Mouse (Mus musculus): Measurements from ENCODE around the gene Csf1. TPM values are rescaled to one million over a fixed set of nuclear protein-coding genes. Genes with fewer than 3 reads are reported as not detected.

The Csf1 gene
- polyA plus RNA-seq, 1 experiment = 10.7 TPM

DNA sequence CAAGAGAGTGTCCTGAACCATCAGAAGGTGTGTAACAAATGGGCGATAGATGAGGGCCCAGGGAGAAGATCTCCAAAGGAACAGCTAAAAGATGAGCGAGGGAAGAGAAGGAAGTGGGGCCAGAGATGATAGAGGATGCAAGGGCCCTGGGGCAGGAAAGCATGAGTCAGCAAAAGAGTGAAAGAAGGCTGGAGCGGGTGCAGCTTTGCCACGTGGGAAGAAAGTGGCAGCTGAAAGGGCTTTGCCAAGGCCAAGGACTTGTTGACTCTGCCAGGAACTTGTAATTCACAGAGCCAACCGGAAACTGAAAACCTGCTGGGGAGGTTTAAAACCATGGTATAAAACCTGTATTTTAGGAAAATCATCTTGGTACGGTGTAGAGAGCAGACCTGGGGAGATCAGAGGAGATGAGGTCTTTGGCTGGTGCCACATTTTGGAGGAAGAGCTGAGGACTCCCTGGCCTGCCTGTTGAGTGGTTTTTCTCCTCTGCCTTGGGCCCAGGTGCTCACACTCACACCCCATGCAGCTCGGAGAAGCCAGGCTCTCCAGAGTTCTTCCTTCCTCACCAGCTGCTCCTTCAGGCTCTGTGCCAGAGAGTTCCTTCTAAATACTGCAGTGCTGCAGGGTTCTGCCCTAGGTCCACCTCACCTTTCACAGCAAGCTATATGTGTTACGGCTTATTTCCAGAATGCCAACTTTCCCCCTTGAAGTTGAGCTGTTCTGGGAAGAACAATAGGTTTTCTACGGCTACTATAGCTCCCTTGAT is 9.3 kb downstream of the Csf1 start:
- no peaks in the 10 kb centered on the region for H3K4me1 ChIP-seq (ENCODE audit: control insufficient read depth, insufficient read depth, low read length)
- H3K27me3 ChIP-seq (replicated peaks; ENCODE audit: control insufficient read depth, insufficient read depth, low read length) = no peaks in the 10 kb centered on the region
- WGBS = 66% methylated on average over 9 of the region's 9 CpGs
- H3K27ac ChIP-seq (ENCODE audit: insufficient read depth, low read depth, low read length) = no peak overlapping the region
- DNase-seq = no peak
- TF ChIP-seq POLR2A (IDR thresholded peaks at IDR 0.05; ENCODE audit: low read depth, low read length) (no peak), CTCF (conservative IDR thresholded peaks at IDR 0.05; ENCODE audit: insufficient read depth, insufficient read length, low read depth, low read length) (no peak)
- H3K4me3 ChIP-seq (ENCODE audit: insufficient read depth, low read depth, low read length) = no peak overlapping the region
- no peaks in the 10 kb centered on the region for H3K36me3 ChIP-seq (ENCODE audit: control insufficient read depth, insufficient read depth, low read length)

- Histone ChIP-seq H3K36me3 (ENCODE audit: control insufficient read depth, insufficient read depth, low read length) (no peaks in the 10 kb centered on the region), H3K4me3 (ENCODE audit: insufficient read depth, low read depth, low read length) (no peak overlapping the region), H3K27ac (ENCODE audit: insufficient read depth, low read depth, low read length) (no peak overlapping the region), H3K27me3 (replicated peaks; ENCODE audit: control insufficient read depth, insufficient read depth, low read length) (no peaks in the 10 kb centered on the region), H3K4me1 (ENCODE audit: control insufficient read depth, insufficient read depth, low read length) (no peaks in the 10 kb centered on the region)
- peak; percentile 26 for DNase-seq
- no peak for TF ChIP-seq POLR2A (IDR thresholded peaks at IDR 0.05; ENCODE audit: low read depth, low read length)
- no peak for TF ChIP-seq CTCF (conservative IDR thresholded peaks at IDR 0.05; ENCODE audit: insufficient read depth, insufficient read length, low read depth, low read length)
- 81% methylated on average over 4 of the region's 4 CpGs for WGBS
These were observed 10.8 kb downstream of the Csf1 start for GRCm38 (mm10) chr3:107749446-107749845.

GRCm38 (mm10) chr3:107748260-107748955 is 11.9 kb downstream of the Csf1 start:
- TF ChIP-seq CTCF (conservative IDR thresholded peaks at IDR 0.05; ENCODE audit: insufficient read depth, insufficient read length, low read depth, low read length) (peak; percentile 47), POLR2A (IDR thresholded peaks at IDR 0.05; ENCODE audit: low read depth, low read length) (no peak)
- 0 out of 2 replicates have a peak, but pooled peaks cover 7% of the 10 kb centered on the region for H3K4me1 ChIP-seq (ENCODE audit: control insufficient read depth, insufficient read depth, low read length)
- no peaks in the 10 kb centered on the region for H3K27me3 ChIP-seq (replicated peaks; ENCODE audit: control insufficient read depth, insufficient read depth, low read length)
- no peak overlapping the region for H3K27ac ChIP-seq (ENCODE audit: insufficient read depth, low read depth, low read length)
- no peak overlapping the region for H3K4me3 ChIP-seq (ENCODE audit: insufficient read depth, low read depth, low read length)
- no peaks in the 10 kb centered on the region for H3K36me3 ChIP-seq (ENCODE audit: control insufficient read depth, insufficient read depth, low read length)
- 87% methylated on average over 14 of the region's 14 CpGs for WGBS
- DNase-seq = no peak

GRCm38 (mm10) chr3:107746026-107746425 is 14.2 kb downstream of the Csf1 start:
- Histone ChIP-seq H3K27me3 (replicated peaks; ENCODE audit: control insufficient read depth, insufficient read depth, low read length) (no peaks in the 10 kb centered on the region), H3K4me3 (ENCODE audit: insufficient read depth, low read depth, low read length) (no peak overlapping the region), H3K36me3 (ENCODE audit: control insufficient read depth, insufficient read depth, low read length) (no peaks in the 10 kb centered on the region), H3K4me1 (ENCODE audit: control insufficient read depth, insufficient read depth, low read length) (0 out of 2 replicates have a peak, but pooled peaks cover 12% of the 10 kb centered on the region), H3K27ac (ENCODE audit: insufficient read depth, low read depth, low read length) (no peak overlapping the region)
- 81% methylated on average over 3 of the region's 3 CpGs for WGBS
- DNase-seq = no peak
- TF ChIP-seq POLR2A (IDR thresholded peaks at IDR 0.05; ENCODE audit: low read depth, low read length) (no peak), CTCF (conservative IDR thresholded peaks at IDR 0.05; ENCODE audit: insufficient read depth, insufficient read length, low read depth, low read length) (no peak)

DNA sequence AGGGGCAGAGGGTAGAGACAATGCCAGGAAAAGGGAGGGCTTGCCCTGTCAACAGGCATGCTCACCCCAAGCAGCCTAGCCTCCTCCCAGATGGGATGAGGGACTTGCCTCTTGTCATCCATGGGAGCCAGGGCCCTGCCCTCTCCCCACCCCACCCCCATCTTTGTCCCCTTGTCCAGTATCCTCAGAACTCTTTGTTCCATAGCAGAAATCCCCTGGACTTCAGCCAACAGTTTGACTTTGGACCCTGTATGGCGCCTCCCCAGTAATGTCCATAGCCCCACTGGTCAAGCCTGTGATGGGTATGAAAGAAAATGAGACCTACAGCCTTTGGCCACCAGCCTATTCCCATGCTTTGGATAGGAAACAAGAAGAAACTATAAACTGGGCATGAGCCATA is 16.6 kb downstream of the Csf1 start:
- H3K4me1 ChIP-seq (ENCODE audit: control insufficient read depth, insufficient read depth, low read length) = 0 out of 2 replicates have a peak, but pooled peaks cover 12% of the 10 kb centered on the region
- no peak overlapping the region for H3K4me3 ChIP-seq (ENCODE audit: insufficient read depth, low read depth, low read length)
- TF ChIP-seq CTCF (conservative IDR thresholded peaks at IDR 0.05; ENCODE audit: insufficient read depth, insufficient read length, low read depth, low read length) (no peak), POLR2A (IDR thresholded peaks at IDR 0.05; ENCODE audit: low read depth, low read length) (no peak)
- no peaks in the 10 kb centered on the region for H3K36me3 ChIP-seq (ENCODE audit: control insufficient read depth, insufficient read depth, low read length)
- no peak overlapping the region for H3K27ac ChIP-seq (ENCODE audit: insufficient read depth, low read depth, low read length)
- WGBS = 46% methylated on average over 1 of the region's 1 CpGs
- peak; percentile 44 for DNase-seq
- H3K27me3 ChIP-seq (replicated peaks; ENCODE audit: control insufficient read depth, insufficient read depth, low read length) = no peaks in the 10 kb centered on the region

DNA sequence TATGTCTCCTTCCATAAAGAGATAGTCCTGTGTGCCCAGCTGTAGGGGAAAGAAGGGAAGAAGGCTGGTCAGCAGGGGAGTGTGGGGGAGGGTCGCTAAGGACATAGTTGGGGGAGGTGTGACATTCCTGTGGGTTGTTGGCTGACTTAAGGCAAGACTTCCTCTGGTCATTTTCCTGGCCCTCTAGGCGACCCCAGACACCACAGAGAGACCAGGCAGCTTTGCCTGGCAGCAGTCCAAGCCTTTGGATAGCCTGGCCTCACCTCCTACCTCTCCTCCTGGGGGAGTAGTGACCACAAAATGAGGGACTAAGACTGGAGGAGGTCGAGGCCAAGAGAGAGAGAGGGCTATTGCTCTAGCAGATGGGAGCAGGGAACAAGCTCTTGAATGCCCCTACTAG is 17.2 kb downstream of the Csf1 start:
- no peak overlapping the region for H3K4me3 ChIP-seq (ENCODE audit: insufficient read depth, low read depth, low read length)
- peak; percentile 56 for DNase-seq
- 0 out of 2 replicates have a peak, but pooled peaks cover 12% of the 10 kb centered on the region for H3K4me1 ChIP-seq (ENCODE audit: control insufficient read depth, insufficient read depth, low read length)
- H3K36me3 ChIP-seq (ENCODE audit: control insufficient read depth, insufficient read depth, low read length) = no peaks in the 10 kb centered on the region
- no peak overlapping the region for H3K27ac ChIP-seq (ENCODE audit: insufficient read depth, low read depth, low read length)
- TF ChIP-seq CTCF (conservative IDR thresholded peaks at IDR 0.05; ENCODE audit: insufficient read depth, insufficient read length, low read depth, low read length) (no peak), POLR2A (IDR thresholded peaks at IDR 0.05; ENCODE audit: low read depth, low read length) (no peak)
- WGBS = 30% methylated on average over 3 of the region's 3 CpGs
- H3K27me3 ChIP-seq (replicated peaks; ENCODE audit: control insufficient read depth, insufficient read depth, low read length) = no peaks in the 10 kb centered on the region

- H3K27me3 ChIP-seq (replicated peaks; ENCODE audit: control insufficient read depth, insufficient read depth, low read length) = no peaks in the 10 kb centered on the region
- WGBS = 86% methylated on average over 10 of the region's 10 CpGs
- H3K27ac ChIP-seq (ENCODE audit: insufficient read depth, low read depth, low read length) = no peak overlapping the region
- H3K36me3 ChIP-seq (ENCODE audit: control insufficient read depth, insufficient read depth, low read length) = no peaks in the 10 kb centered on the region
- TF ChIP-seq CTCF (conservative IDR thresholded peaks at IDR 0.05; ENCODE audit: insufficient read depth, insufficient read length, low read depth, low read length) (no peak), POLR2A (IDR thresholded peaks at IDR 0.05; ENCODE audit: low read depth, low read length) (no peak)
- DNase-seq = no peak
- H3K4me1 ChIP-seq (ENCODE audit: control insufficient read depth, insufficient read depth, low read length) = 0 out of 2 replicates have a peak, but pooled peaks cover 12% of the 10 kb centered on the region
- H3K4me3 ChIP-seq (ENCODE audit: insufficient read depth, low read depth, low read length) = no peak overlapping the region
These were observed 18.1 kb downstream of the Csf1 start for GRCm38 (mm10) chr3:107742071-107742710.
